Mouse (Mus musculus) C2C12 (cell line): ENCODE data around the gene Mrps5. TPM values are rescaled to one million over a fixed set of nuclear protein-coding genes. Genes with fewer than 3 reads are reported as not detected.

ENCODE experiments used
- H3K27me3 ChIP-seq: one replicate; pipeline ENCODE4 v1.6.1; 2011; ENCODE audit not compliant: control insufficient read depth, insufficient read depth, insufficient read length
- H3K36me3 ChIP-seq: one replicate; pipeline ENCODE4 v1.6.1; 2011; ENCODE audit not compliant: control insufficient read depth, insufficient read depth
- H3K4me3 ChIP-seq: one replicate; pipeline ENCODE4 v1.5.1; 2011; ENCODE audit warnings: mild to moderate bottlenecking, control low read depth; ENCODE audit not compliant: poor library complexity, insufficient read depth, severe bottlenecking
- H3K79me2 ChIP-seq: one replicate; pipeline ENCODE4 v1.6.1; 2011; ENCODE audit not compliant: control insufficient read depth, insufficient read depth
- H3K79me3 ChIP-seq: one replicate; pipeline ENCODE4 v1.6.1; 2011; ENCODE audit warnings: low read depth, control low read depth
- H3ac ChIP-seq: one replicate; pipeline ENCODE3; 2011; ENCODE audit warnings: low read depth; ENCODE audit not compliant: control insufficient read depth, insufficient read length
- CEBPB ChIP-seq: IDR thresholded peaks from one replicate; pipeline ENCODE4 v1.6.1; 2011; ENCODE audit warnings: low read depth, mild to moderate bottlenecking, control low read depth, moderate library complexity
- CTCF ChIP-seq: IDR thresholded peaks from one replicate; pipeline ENCODE4 v1.5.1; 2011; ENCODE audit not compliant: control insufficient read depth, insufficient read depth, insufficient read length
- FOSL1 ChIP-seq: IDR thresholded peaks from one replicate; pipeline ENCODE4 v1.8.0; 2011; ENCODE audit warnings: mild to moderate bottlenecking, low read length; ENCODE audit not compliant: poor library complexity, insufficient read depth, severe bottlenecking
- MAX ChIP-seq: IDR thresholded peaks from one replicate; pipeline ENCODE4 v1.6.1; 2011; ENCODE audit warnings: mild to moderate bottlenecking, control low read depth
- MYOD1 ChIP-seq: IDR thresholded peaks from one replicate; pipeline ENCODE4 v1.6.1; 2011; ENCODE audit warnings: low read depth; ENCODE audit not compliant: control insufficient read depth, insufficient read length
- MYOG ChIP-seq: IDR thresholded peaks from one replicate; pipeline ENCODE4 v1.6.1; 2011; ENCODE audit not compliant: control insufficient read depth, insufficient read length; ENCODE audit errors: extremely low read depth
- USF1 ChIP-seq: IDR thresholded peaks from one replicate; pipeline ENCODE4 v1.6.1; 2011; ENCODE audit warnings: low read depth, mild to moderate bottlenecking, control low read depth, moderate library complexity
- polyA plus RNA-seq: library from polyadenylated mRNA; unstranded; fragments of >200 nt; fragmentation: generic; extraction: Trizol; gene quantifications from one replicate; pipeline ENCODE4 v1.2.1, GENCODE M21; 2012; ENCODE audit warnings: missing spikeins

Gene Mrps5
- polyA plus RNA-seq, 1 experiment = 66.1 TPM

- H3K27me3 ChIP-seq = peaks cover 75% of the 10 kb centered on the region
- H3K79me2 ChIP-seq = no peaks in the 10 kb centered on the region
- H3K79me3 ChIP-seq = no peaks in the 10 kb centered on the region
- TF ChIP-seq MAX (no peak), FOSL1 (no peak), CEBPB (no peak), CTCF (no peak), MYOG (no peak), MYOD1 (no peak), USF1 (no peak)
- no peak overlapping the region for H3ac ChIP-seq
- H3K4me3 ChIP-seq = no peak overlapping the region
- no peaks in the 10 kb centered on the region for H3K36me3 ChIP-seq
These were observed 65.3 kb downstream of the Mrps5 start for GRCm38 (mm10) chr2:127652335-127652734.

GRCm38 (mm10) chr2:127652805-127653204, 65.8 kb downstream of the Mrps5 start:
- TF ChIP-seq MAX = no peak
- no peak for TF ChIP-seq USF1
- peak; percentile 43 for TF ChIP-seq CEBPB
- no peak for TF ChIP-seq MYOG
- no peak for TF ChIP-seq MYOD1
- Histone ChIP-seq H3K27me3 (peaks cover 77% of the 10 kb centered on the region), H3K4me3 (no peak overlapping the region)

GRCm38 (mm10) chr2:127654786-127655185, 67.8 kb downstream of the Mrps5 start:
- Histone ChIP-seq H3K4me3 (no peak overlapping the region), H3K79me3 (no peaks in the 10 kb centered on the region), H3K79me2 (no peaks in the 10 kb centered on the region), H3K27me3 (peaks cover 73% of the 10 kb centered on the region), H3K36me3 (no peaks in the 10 kb centered on the region), H3ac (no peak overlapping the region)
- TF ChIP-seq CTCF (no peak), MAX (no peak), USF1 (no peak), MYOG (no peak), FOSL1 (no peak), MYOD1 (no peak), CEBPB (no peak)

More at GRCm38 (mm10) chr2:127652805-127653204, 65.8 kb downstream of the Mrps5 start:
- H3ac ChIP-seq = no peak overlapping the region
- no peaks in the 10 kb centered on the region for H3K79me3 ChIP-seq
- H3K36me3 ChIP-seq = no peaks in the 10 kb centered on the region
- no peaks in the 10 kb centered on the region for H3K79me2 ChIP-seq

GRCm38 (mm10) chr2:127655419-127655818, 68.4 kb downstream of the Mrps5 start:
- Histone ChIP-seq H3K79me3 (no peaks in the 10 kb centered on the region), H3K36me3 (no peaks in the 10 kb centered on the region), H3ac (no peak overlapping the region), H3K4me3 (no peak overlapping the region), H3K79me2 (no peaks in the 10 kb centered on the region), H3K27me3 (peaks cover 75% of the 10 kb centered on the region)
- TF ChIP-seq MYOD1 = no peak
- TF ChIP-seq USF1 = no peak
- no peak for TF ChIP-seq MAX
- no peak for TF ChIP-seq MYOG
- TF ChIP-seq CEBPB = no peak
- no peak for TF ChIP-seq CTCF
- no peak for TF ChIP-seq FOSL1

- H3K79me3 ChIP-seq = no peaks in the 10 kb centered on the region
- TF ChIP-seq CEBPB = no peak
- no peak for TF ChIP-seq MYOG
- TF ChIP-seq MYOD1 = no peak
- no peak for TF ChIP-seq CTCF
- no peak for TF ChIP-seq USF1
- TF ChIP-seq MAX = no peak
- no peak for TF ChIP-seq FOSL1
- no peaks in the 10 kb centered on the region for H3K79me2 ChIP-seq
- H3ac ChIP-seq = no peak within 1 kb of the TSS
- H3K36me3 ChIP-seq = no peaks in the 10 kb centered on the region
- peaks cover 83% of the 10 kb centered on the region for H3K27me3 ChIP-seq
- no peak within 1 kb of the TSS for H3K4me3 ChIP-seq
These were observed 69.2 kb downstream of the Mrps5 start, which contains the start of gene Mal for GRCm38 (mm10) chr2:127656086-127656720. Gene Mal, minus strand, starts transcription at chr2:127656695.

Other genes with a start within 250 kb of the Mrps5 start
- not detected for gene Astl, start 248.6 kb upstream of the Mrps5 start, polyA plus RNA-seq
- not detected for gene Adra2b, start 224.0 kb upstream of the Mrps5 start, polyA plus RNA-seq
- gene Gpat2, start 162.0 kb upstream of the Mrps5 start, polyA plus RNA-seq = 0.02 TPM
- gene Fahd2a, start 142.7 kb upstream of the Mrps5 start, polyA plus RNA-seq = 2.6 TPM
- gene Kcnip3, start 65.1 kb upstream of the Mrps5 start, polyA plus RNA-seq = 0.33 TPM
- not detected for gene Prom2, start 45.8 kb upstream of the Mrps5 start, polyA plus RNA-seq
- 0.89 TPM for gene Zfp661, start 128 bp upstream of the Mrps5 start, polyA plus RNA-seq
- gene Mal, start 69.5 kb downstream of the Mrps5 start, polyA plus RNA-seq = 0.12 TPM
- gene Mall, start 142.7 kb downstream of the Mrps5 start, polyA plus RNA-seq = not detected
- 16.4 TPM for gene Nphp1, start 201.7 kb downstream of the Mrps5 start, polyA plus RNA-seq
- gene Mtln, start 205.3 kb downstream of the Mrps5 start, polyA plus RNA-seq = 41.3 TPM
- 10.0 TPM for gene Bub1, start 244.6 kb downstream of the Mrps5 start, polyA plus RNA-seq